Mouse (Mus musculus) CD4-positive, CD25-positive, alpha-beta regulatory T cell, adult 4 months (primary cell): ENCODE results near the gene Usp19. TPM values are rescaled to one million over a fixed set of nuclear protein-coding genes. Genes with fewer than 3 reads are reported as not detected.

Source experiments
- ATAC-seq: one replicate; pipeline ENCODE4 v1.8.0; 2017
- polyA plus RNA-seq, 2 experiments: library from polyadenylated mRNA; unstranded; fragments of 100-300 nt; shearing (Covaris generic); gene quantifications; one replicate each; pipeline ENCODE4 v1.2.1; 2017

Gene Usp19
- polyA plus RNA-seq, 2 experiments from 2014 or later, result 15.1 to 16.6 TPM

DNA sequence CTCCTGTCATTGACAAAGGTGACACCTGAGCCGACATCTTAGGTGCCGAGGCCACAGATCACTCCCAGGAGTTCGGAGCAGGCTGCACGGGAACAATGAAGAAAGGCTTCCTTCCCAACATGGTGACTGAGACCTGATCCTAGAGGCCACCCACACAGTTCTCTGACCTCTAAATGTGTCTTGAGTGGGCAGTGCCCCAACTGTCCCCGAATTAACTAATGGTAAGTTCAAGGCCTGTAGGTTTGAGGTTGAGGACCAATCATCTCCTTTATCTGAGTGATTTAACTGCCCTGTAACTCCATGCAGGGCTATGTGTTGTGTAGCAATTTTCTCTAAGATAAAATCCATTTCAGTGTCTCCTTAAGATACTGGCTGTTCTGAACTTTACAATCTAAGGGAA, 21.0 kb upstream of the Usp19 start:
- ATAC-seq, result no peak

DNA sequence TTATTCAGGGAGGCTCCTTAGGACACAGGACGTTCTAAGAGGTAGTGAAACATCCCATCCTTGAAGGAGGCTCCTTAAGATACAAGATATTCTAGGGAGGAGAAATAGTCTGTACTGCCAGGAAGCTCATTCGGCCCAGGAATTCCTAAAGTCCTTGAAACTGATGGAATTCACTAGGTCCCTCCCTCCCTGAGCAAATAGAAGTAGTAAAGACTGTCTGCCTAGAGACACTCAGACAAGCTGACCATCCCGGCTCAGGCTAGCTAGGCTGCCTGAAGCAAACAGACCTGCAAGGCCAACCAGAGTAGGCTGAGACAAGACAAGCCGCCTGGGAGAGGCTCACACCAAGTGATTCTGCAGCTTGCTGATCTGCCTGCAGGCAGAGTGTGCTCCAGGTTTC, 20.6 kb upstream of the Usp19 start:
- no peak for ATAC-seq

DNA sequence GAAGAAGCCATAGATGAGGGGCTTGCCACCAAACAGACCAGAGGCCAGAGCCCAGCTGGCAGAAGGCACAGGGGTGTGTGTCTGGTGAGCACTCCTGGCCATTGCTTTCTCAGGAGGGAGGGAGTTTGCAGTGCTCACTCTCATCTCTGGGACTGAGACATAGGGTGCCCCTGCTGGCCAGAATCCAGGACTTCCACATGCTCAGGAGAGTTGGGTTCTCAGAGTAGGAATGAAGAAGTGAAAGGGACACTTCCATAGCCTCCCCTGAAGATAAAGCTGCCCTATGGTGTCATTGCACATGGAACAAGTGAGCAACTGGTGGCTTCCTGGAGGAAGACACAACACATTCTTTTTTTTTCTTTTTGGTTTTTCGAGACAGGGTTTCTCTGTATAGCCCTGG, 15.9 kb upstream of the Usp19 start:
- no peak for ATAC-seq

DNA sequence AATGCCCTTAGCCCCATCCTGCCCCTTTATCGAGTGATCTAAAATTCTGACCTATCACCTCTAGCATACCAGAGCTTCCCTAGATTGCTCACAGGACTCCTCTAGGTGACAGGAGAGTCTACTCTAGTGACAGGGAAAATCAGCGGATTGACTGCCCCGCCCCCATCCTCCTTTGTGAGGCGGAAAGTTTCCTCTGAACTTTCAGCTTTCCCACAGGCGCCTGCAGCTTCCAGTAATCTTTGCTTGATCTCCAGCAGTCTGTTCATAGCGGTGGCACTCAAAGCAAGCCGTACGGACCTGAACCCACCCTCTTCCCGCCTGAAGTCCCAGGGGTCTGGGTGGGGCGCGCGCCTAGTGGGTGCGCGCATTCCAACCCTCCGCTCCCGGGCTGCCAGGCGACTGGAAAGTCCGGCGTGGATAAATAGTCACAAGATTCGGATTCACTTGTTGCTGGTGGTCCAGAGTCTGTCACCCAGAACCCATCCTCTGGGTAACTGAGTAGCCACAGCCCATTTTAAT, 11.7 kb upstream of the Usp19 start:
- ATAC-seq, result no peak

- no peak for ATAC-seq
Observed at GRCm38 (mm10) chr9:108479241-108479640, 11.2 kb upstream of the Usp19 start.

DNA sequence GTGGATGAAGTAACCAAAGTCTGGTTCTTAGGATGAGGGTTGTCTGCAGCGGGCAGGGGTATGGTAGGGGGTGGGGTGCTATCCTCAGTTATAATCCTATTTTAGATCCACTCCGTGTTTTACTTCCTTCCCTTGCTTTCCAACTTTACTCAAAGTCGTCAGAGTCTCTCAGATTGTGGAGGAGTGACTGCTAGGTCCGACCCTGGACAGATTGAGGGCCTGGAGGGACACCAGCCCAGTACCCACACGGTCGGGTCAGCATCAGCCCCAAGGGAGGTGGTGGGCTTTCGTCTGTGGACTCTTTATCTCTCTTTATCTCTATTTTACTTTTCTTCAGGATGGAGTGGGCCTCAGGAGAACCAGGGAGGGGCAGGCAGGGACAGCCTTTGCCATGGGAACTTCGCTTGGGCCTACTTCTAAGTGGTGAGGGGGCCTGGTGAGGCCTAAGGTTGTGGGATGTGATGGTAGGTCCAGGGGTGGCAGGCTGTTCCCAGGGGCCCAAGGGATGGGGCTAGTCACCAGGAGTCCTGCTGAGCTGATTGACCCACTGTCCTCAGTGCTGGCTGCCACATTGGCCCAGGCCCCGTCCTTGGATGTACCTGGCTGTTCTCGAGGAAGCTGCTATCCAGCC, 10.6 kb upstream of the Usp19 start, which contains the start of gene Lamb2:
Gene Lamb2, plus strand, starts transcription at position 16 of the 631 bp plus-strand sequence.
- no peak for ATAC-seq

GRCm38 (mm10) chr9:108480813-108481519, 9.4 kb upstream of the Usp19 start:
- ATAC-seq, result no peak

DNA sequence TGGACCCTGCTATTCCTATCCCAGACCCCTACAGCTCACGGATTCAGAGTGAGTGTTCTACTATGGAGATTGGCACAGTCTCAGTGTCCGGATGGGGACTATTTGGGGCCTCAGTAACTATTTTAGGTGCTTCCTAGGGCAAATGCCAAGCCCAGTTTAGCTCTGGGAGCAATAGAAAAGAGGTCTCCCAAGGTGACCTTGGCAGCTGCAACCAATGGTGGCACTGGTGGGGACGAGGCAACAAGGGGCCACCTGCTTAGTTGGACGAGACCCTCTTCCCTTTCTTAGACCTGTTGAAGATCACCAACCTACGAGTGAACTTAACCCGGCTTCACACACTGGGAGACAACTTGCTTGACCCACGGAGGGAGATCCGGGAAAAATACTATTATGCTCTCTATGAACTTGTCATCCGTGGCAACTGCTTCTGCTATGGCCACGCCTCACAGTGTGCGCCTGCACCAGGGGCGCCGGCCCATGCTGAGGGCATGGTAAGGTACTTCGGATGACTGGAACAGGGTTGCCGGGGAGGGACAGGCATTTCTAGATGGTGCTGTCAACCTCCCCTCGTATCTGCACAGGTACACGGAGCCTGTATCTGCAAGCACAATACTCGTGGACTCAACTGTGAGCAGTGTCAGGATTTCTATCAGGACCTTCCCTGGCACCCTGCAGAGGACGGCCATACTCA, 8.7 kb upstream of the Usp19 start:
- no peak for ATAC-seq

GRCm38 (mm10) chr9:108483051-108483790, 7.2 kb upstream of the Usp19 start:
- ATAC-seq, result no peak

DNA sequence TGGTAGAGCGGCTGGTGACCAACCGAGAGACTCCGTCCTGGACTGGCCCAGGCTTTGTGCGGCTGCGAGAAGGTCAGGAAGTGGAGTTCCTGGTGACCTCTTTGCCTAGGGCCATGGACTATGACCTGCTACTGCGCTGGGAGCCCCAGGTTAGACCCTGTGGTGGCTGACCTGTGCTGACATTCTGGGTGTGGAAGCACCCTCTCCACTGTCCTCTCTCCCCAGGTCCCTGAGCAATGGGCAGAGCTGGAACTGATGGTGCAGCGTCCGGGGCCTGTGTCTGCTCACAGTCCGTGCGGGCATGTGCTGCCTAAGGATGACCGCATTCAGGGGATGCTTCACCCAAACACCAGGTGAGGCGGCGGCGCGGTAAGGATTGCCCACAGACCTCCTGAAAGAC, 6.4 kb upstream of the Usp19 start:
- ATAC-seq, result no peak

DNA sequence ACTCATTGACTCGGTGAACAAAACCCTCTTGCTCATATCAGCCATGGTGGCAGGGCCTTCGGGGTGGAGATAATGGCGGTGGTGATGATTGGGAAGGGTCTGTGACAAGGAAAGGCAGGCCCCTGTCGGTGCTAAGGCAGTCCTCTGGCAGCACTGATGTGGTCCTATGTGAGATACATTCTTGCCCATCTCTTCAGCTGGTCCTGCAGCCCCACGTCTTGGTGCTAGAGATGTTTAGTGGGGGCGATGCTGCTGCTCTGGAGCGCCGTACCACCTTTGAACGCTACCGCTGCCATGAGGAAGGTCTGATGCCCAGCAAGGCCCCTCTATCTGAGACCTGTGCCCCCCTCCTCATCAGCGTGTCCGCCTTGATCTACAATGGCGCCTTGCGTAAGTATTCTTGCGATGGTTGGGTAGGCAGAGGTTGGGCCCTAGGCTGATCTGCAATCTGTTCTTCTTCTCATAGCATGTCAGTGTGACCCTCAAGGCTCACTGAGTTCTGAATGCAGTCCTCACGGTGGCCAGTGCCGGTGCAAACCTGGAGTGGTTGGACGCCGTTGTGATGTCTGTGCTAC, 5.0 kb upstream of the Usp19 start:
- ATAC-seq, result no peak

- ATAC-seq, result no peak
Observed at GRCm38 (mm10) chr9:108486973-108487530, 3.4 kb upstream of the Usp19 start.

GRCm38 (mm10) chr9:108488403-108488802, 2.0 kb upstream of the Usp19 start:
- ATAC-seq, result no peak

DNA sequence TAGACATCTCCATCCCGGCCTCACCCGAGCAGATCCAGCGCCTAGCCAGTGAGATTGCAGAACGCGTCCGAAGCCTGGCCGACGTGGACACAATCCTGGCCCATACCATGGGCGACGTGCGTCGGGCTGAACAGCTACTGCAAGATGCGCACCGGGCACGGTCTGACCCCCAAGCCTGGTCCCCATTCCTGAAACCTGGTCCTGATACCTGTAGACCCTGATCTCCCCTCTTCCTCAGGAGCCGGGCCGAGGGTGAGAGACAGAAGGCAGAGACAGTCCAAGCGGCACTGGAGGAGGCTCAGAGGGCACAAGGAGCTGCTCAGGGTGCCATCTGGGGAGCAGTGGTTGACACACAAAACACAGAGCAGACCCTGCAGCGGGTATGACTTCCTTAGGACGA, 1.2 kb upstream of the Usp19 start:
- ATAC-seq, result no peak

- ATAC-seq, result peak; percentile 18
Observed at GRCm38 (mm10) chr9:108489702-108490558, 472 bp upstream of the Usp19 start.

DNA sequence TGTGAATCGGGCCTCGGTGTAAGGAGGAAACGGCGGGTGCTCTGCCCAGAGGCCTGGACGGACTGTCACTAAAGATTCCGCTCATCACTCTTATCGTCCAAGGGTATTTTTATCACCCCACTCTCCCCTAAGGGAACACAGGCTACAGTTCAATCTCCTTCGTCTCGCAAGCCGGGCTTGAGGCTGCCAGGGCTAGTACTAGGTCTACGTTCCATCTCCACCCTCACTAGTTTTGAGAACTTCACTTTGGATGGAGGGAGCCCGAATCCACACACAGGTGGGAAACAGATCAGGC, 831 bp downstream of the Usp19 start:
- ATAC-seq, result no peak

- no peak for ATAC-seq
Observed at GRCm38 (mm10) chr9:108492043-108492750, 1.8 kb downstream of the Usp19 start.

- ATAC-seq, result no peak
Observed at GRCm38 (mm10) chr9:108493246-108493645, 2.8 kb downstream of the Usp19 start.

GRCm38 (mm10) chr9:108494146-108494825, 3.9 kb downstream of the Usp19 start:
- no peak for ATAC-seq

GRCm38 (mm10) chr9:108494905-108495304, 4.5 kb downstream of the Usp19 start:
- no peak for ATAC-seq
